Mouse (Mus musculus): ENCODE results near the gene Csrp1. TPM values are rescaled to one million over a fixed set of nuclear protein-coding genes. Genes with fewer than 3 reads are reported as not detected.

The Csrp1 gene
- polyA plus RNA-seq, 1 experiment from 2014 or later = 56.2 TPM

- Histone ChIP-seq H3K27me3 (ENCODE audit: insufficient read depth, poor library complexity, severe bottlenecking) (peaks cover 38% of the 10 kb centered on the region), H3K9me3 (peaks cover 5% of the 10 kb centered on the region; the same call in 1 of the 2 replicates), H3K27ac (no peak overlapping the region), H3K4me1 (replicated peaks) (peaks cover 23% of the 10 kb centered on the region), H3K4me3 (no peak overlapping the region; the same call in 1 of the 2 replicates), H3K36me3 (no peaks in the 10 kb centered on the region)
- DNase-seq (ENCODE audit: low spot score) = no peak
- WGBS = 52% methylated on average over 2 of the region's 2 CpGs
Measured at GRCm38 (mm10) chr1:135699892-135700291, 20.0 kb upstream of the Csrp1 start.

GRCm38 (mm10) chr1:135700605-135701004 lies 19.3 kb upstream of the Csrp1 start:
- 3% methylated on average over 7 of the region's 7 CpGs for WGBS
- peaks cover 23% of the 10 kb centered on the region for H3K4me1 ChIP-seq (replicated peaks)

GRCm38 (mm10) chr1:135701314-135701713 lies 18.5 kb upstream of the Csrp1 start:
- H3K27me3 ChIP-seq (ENCODE audit: insufficient read depth, poor library complexity, severe bottlenecking) = peaks cover 38% of the 10 kb centered on the region
- H3K27ac ChIP-seq = no peak overlapping the region
- DNase-seq (ENCODE audit: low spot score) = no peak
- peaks cover 5% of the 10 kb centered on the region; the same call in 1 of the 2 replicates for H3K9me3 ChIP-seq
- H3K36me3 ChIP-seq = no peaks in the 10 kb centered on the region
- 55% methylated on average over 3 of the region's 3 CpGs for WGBS
- no peak overlapping the region for H3K4me3 ChIP-seq
- H3K4me1 ChIP-seq (replicated peaks) = peaks cover 23% of the 10 kb centered on the region

More at GRCm38 (mm10) chr1:135700605-135701004, 19.3 kb upstream of the Csrp1 start:
- peak; percentile 84 for DNase-seq (ENCODE audit: low spot score)
- H3K27ac ChIP-seq = no peak overlapping the region
- peaks cover 38% of the 10 kb centered on the region for H3K27me3 ChIP-seq (ENCODE audit: insufficient read depth, poor library complexity, severe bottlenecking)
- no peak overlapping the region for H3K4me3 ChIP-seq
- peaks cover 5% of the 10 kb centered on the region; the same call in 1 of the 2 replicates for H3K9me3 ChIP-seq
- no peaks in the 10 kb centered on the region for H3K36me3 ChIP-seq

GRCm38 (mm10) chr1:135702722-135703121 lies 17.1 kb upstream of the Csrp1 start:
- Histone ChIP-seq H3K4me1 (replicated peaks) (peaks cover 19% of the 10 kb centered on the region), H3K27ac (no peak overlapping the region), H3K36me3 (no peaks in the 10 kb centered on the region), H3K9me3 (no peaks in the 10 kb centered on the region), H3K27me3 (ENCODE audit: insufficient read depth, poor library complexity, severe bottlenecking) (peaks cover 26% of the 10 kb centered on the region), H3K4me3 (no peak overlapping the region)
- WGBS = 74% methylated on average over 2 of the region's 2 CpGs
- no peak for DNase-seq (ENCODE audit: low spot score)

- no peak overlapping the region for H3K27ac ChIP-seq
- DNase-seq (ENCODE audit: low spot score) = no peak
- no peak overlapping the region for H3K4me3 ChIP-seq
- WGBS = 66% methylated on average over 3 of the region's 3 CpGs
- H3K9me3 ChIP-seq = no peaks in the 10 kb centered on the region
- peaks cover 10% of the 10 kb centered on the region for H3K27me3 ChIP-seq (ENCODE audit: insufficient read depth, poor library complexity, severe bottlenecking)
- peaks cover 3% of the 10 kb centered on the region for H3K4me1 ChIP-seq (replicated peaks)
- no peaks in the 10 kb centered on the region for H3K36me3 ChIP-seq
Measured at GRCm38 (mm10) chr1:135704317-135704821, 15.5 kb upstream of the Csrp1 start.

- DNase-seq (ENCODE audit: low spot score) = no peak
- peaks cover 3% of the 10 kb centered on the region; the same call in 1 of the 2 replicates for H3K4me1 ChIP-seq (replicated peaks)
Measured at GRCm38 (mm10) chr1:135708369-135708768, 11.5 kb upstream of the Csrp1 start.

GRCm38 (mm10) chr1:135711126-135711525 lies 8.7 kb upstream of the Csrp1 start:
- WGBS = 54% methylated on average over 7 of the region's 7 CpGs
- no peak for DNase-seq (ENCODE audit: low spot score)
- Histone ChIP-seq H3K27me3 (ENCODE audit: insufficient read depth, poor library complexity, severe bottlenecking) (no peaks in the 10 kb centered on the region), H3K9me3 (no peaks in the 10 kb centered on the region), H3K27ac (no peak overlapping the region), H3K4me3 (no peak overlapping the region), H3K36me3 (no peaks in the 10 kb centered on the region), H3K4me1 (replicated peaks) (peaks cover 7% of the 10 kb centered on the region)

More at GRCm38 (mm10) chr1:135708369-135708768, 11.5 kb upstream of the Csrp1 start:
- no peaks in the 10 kb centered on the region for H3K27me3 ChIP-seq (ENCODE audit: insufficient read depth, poor library complexity, severe bottlenecking)
- no peaks in the 10 kb centered on the region for H3K36me3 ChIP-seq
- no peaks in the 10 kb centered on the region for H3K9me3 ChIP-seq
- H3K27ac ChIP-seq = no peak overlapping the region
- WGBS = 53% methylated on average over 4 of the region's 4 CpGs
- peak overlapping the region; percentile 24; the same call in 1 of the 2 replicates for H3K4me3 ChIP-seq

GRCm38 (mm10) chr1:135714028-135714815 lies 5.6 kb upstream of the Csrp1 start:
- no peaks in the 10 kb centered on the region for H3K36me3 ChIP-seq
- 85% methylated on average over 9 of the region's 9 CpGs for WGBS

GRCm38 (mm10) chr1:135714901-135715609 lies 4.8 kb upstream of the Csrp1 start:
- Histone ChIP-seq H3K4me3 (no peak overlapping the region), H3K9me3 (no peaks in the 10 kb centered on the region), H3K4me1 (replicated peaks) (peaks cover 12% of the 10 kb centered on the region; the same call in 1 of the 2 replicates), H3K36me3 (no peaks in the 10 kb centered on the region), H3K27me3 (ENCODE audit: insufficient read depth, poor library complexity, severe bottlenecking) (peaks cover 1% of the 10 kb centered on the region; the same call in 1 of the 2 replicates), H3K27ac (no peak overlapping the region)
- DNase-seq (ENCODE audit: low spot score) = no peak
- 62% methylated on average over 3 of the region's 3 CpGs for WGBS

More at GRCm38 (mm10) chr1:135714028-135714815, 5.6 kb upstream of the Csrp1 start:
- H3K27me3 ChIP-seq (ENCODE audit: insufficient read depth, poor library complexity, severe bottlenecking) = no peaks in the 10 kb centered on the region
- no peak overlapping the region for H3K4me3 ChIP-seq
- no peaks in the 10 kb centered on the region for H3K9me3 ChIP-seq
- DNase-seq (ENCODE audit: low spot score) = no peak
- H3K27ac ChIP-seq = no peak overlapping the region
- peaks cover 7% of the 10 kb centered on the region; the same call in 1 of the 2 replicates for H3K4me1 ChIP-seq (replicated peaks)

- WGBS = 19% methylated on average over 9 of the region's 9 CpGs
- H3K36me3 ChIP-seq = no peaks in the 10 kb centered on the region
- H3K4me1 ChIP-seq (replicated peaks) = peaks cover 7% of the 10 kb centered on the region; the same call in 1 of the 2 replicates
- H3K4me3 ChIP-seq = no peak overlapping the region
- 0 out of 2 replicates have a peak overlapping the region, but pooled peaks have one; percentile 29 for H3K27ac ChIP-seq
- H3K27me3 ChIP-seq (ENCODE audit: insufficient read depth, poor library complexity, severe bottlenecking) = peaks cover 4% of the 10 kb centered on the region; the same call in 1 of the 2 replicates
- no peaks in the 10 kb centered on the region for H3K9me3 ChIP-seq
- DNase-seq (ENCODE audit: low spot score) = peak; percentile 69
Measured at GRCm38 (mm10) chr1:135719486-135719885, 375 bp upstream of the Csrp1 start.

- peaks cover 10% of the 10 kb centered on the region; the same call in 1 of the 2 replicates for H3K27me3 ChIP-seq (ENCODE audit: insufficient read depth, poor library complexity, severe bottlenecking)
- H3K4me1 ChIP-seq (replicated peaks) = 0 out of 2 replicates have a peak, but pooled peaks cover 6% of the 10 kb centered on the region
- no peak for DNase-seq (ENCODE audit: low spot score)
- H3K27ac ChIP-seq = no peak overlapping the region
- H3K4me3 ChIP-seq = no peak overlapping the region
- 50% methylated on average over 1 of the region's 1 CpGs for WGBS
- H3K9me3 ChIP-seq = no peaks in the 10 kb centered on the region
- no peaks in the 10 kb centered on the region for H3K36me3 ChIP-seq
Measured at GRCm38 (mm10) chr1:135723016-135723415, 3.2 kb downstream of the Csrp1 start.

GRCm38 (mm10) chr1:135724134-135724533 lies 4.3 kb downstream of the Csrp1 start:
- Histone ChIP-seq H3K4me1 (replicated peaks) (peaks cover 17% of the 10 kb centered on the region), H3K4me3 (no peak overlapping the region), H3K27me3 (ENCODE audit: insufficient read depth, poor library complexity, severe bottlenecking) (peaks cover 10% of the 10 kb centered on the region; the same call in 1 of the 2 replicates), H3K36me3 (no peaks in the 10 kb centered on the region), H3K27ac (no peak overlapping the region), H3K9me3 (no peaks in the 10 kb centered on the region)
- no peak for DNase-seq (ENCODE audit: low spot score)
- WGBS = 61% methylated on average over 4 of the region's 4 CpGs

All from hindbrain, embryonic 10.5 days (tissue).